Mouse (Mus musculus) heart, postnatal 0 days (tissue): ENCODE measurements around the gene A030014E15Rik. TPM values are rescaled to one million over a fixed set of nuclear protein-coding genes. Genes with fewer than 3 reads are reported as not detected.
"Not testable (repeated sequence)": the region's sequence is repeated elsewhere in the genome, so short reads cannot be mapped to it uniquely, and the experiment has no call there.

ENCODE experiments used
- ATAC-seq: fragments of 200-750 bp; cut with Nextera tagmentation; 2 replicates; pipeline ENCODE4 v1.8.0; 2017; ENCODE audit warnings: low read depth, moderate number of reproducible peaks, moderate library complexity; ENCODE audit not compliant: insufficient read depth
- DNase-seq: peaks from one replicate; pipeline ENCODE4 v3.0.0-alpha.2; 2016; ENCODE audit warnings: low spot score
- H3K27ac ChIP-seq: fragments of 300-500 bp; sonication (generic); 2 replicates; pipeline ENCODE4 v1.5.1; 2014; ENCODE audit warnings: low read depth, mild to moderate bottlenecking
- H3K27me3 ChIP-seq: fragments of 300-500 bp; sonication (generic); 2 replicates; pipeline ENCODE4 v1.6.1; 2014; ENCODE audit warnings: low read length, mixed read lengths; ENCODE audit not compliant: control insufficient read depth, insufficient read depth
- H3K36me3 ChIP-seq: fragments of 300-500 bp; sonication (generic); replicated peaks from 2 replicates; pipeline ENCODE4 v1.6.1; 2014; ENCODE audit warnings: low read length, mixed read lengths; ENCODE audit not compliant: control insufficient read depth, insufficient read depth
- H3K4me1 ChIP-seq: fragments of 300-500 bp; sonication (generic); 2 replicates; pipeline ENCODE4 v1.6.1; 2014; ENCODE audit warnings: antibody characterized with exemption; ENCODE audit not compliant: control insufficient read depth, insufficient read depth
- H3K4me2 ChIP-seq: fragments of 300-500 bp; sonication (generic); 2 replicates; pipeline ENCODE4 v1.6.1; 2014; ENCODE audit warnings: low read depth, mild to moderate bottlenecking, low read length, moderate library complexity
- H3K4me3 ChIP-seq: fragments of 300-500 bp; sonication (generic); 2 replicates; pipeline ENCODE4 v1.5.1; 2014; ENCODE audit warnings: low read depth, low read length
- H3K9ac ChIP-seq: fragments of 300-500 bp; sonication (generic); replicated peaks from 2 replicates; pipeline ENCODE4 v1.6.1; 2014; ENCODE audit warnings: low read depth, low read length, mixed read lengths
- H3K9me3 ChIP-seq: fragments of 300-500 bp; sonication (generic); replicated peaks from 2 replicates; pipeline ENCODE4 v1.6.1; 2016; ENCODE audit warnings: low read length; ENCODE audit not compliant: control insufficient read depth
- CTCF ChIP-seq: IDR thresholded peaks from 2 replicates; pipeline ENCODE4 v1.5.1; 2016; ENCODE audit warnings: antibody characterized with exemption, control low read depth, low read depth
- EP300 ChIP-seq: IDR thresholded peaks from 2 replicates; pipeline ENCODE4 v1.6.1; 2016; ENCODE audit warnings: antibody characterized with exemption, low read depth
- WGBS: fragments of 180-500 bp; shearing (Covaris S2); extraction: QIAGEN DNeasy Blood & Tissue Kit; methylation state at CpG from one replicate; pipeline ENCODE4 v1.1.7; 2014; 5-methylcytosine and 5-hydroxymethylcytosine counted together
- polyA plus RNA-seq: library from polyadenylated mRNA; unstranded; fragments of >200 nt; fragmentation: Nextera tagmentation; extraction: Ambion mirVana; gene quantifications from 2 replicates; pipeline ENCODE4 v1.2.1, GENCODE M21; 2015
- total RNA-seq: library from RNA; depleted of rRNA; stranded (reverse); fragments of >200 nt; gene quantifications from 2 replicates; pipeline ENCODE4 v1.2.3, GENCODE M21; 2014; ENCODE audit warnings: low replicate concordance

Gene A030014E15Rik
- total and polyA plus RNA-seq, 2 experiments from 2014 or later, result not detected

DNA sequence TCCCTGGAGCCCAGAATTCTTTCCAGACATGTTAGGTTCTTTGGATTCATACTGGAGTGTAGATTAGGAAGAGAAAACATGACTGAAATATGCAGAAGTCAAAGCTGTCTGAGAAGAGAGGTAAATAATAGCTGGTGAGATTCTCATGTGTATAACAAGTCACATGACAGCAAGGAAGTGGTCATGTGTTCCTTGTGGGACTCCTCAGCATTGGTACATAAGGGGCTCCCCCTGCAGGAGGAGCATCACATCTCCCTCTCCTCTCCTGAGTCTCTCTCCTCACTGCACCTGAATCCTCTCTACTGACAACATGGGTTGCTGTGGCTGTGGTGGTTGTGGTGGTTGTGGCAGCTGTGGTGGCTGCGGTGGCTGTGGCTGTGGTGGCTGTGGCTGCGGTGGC, 21.3 kb downstream of the A030014E15Rik start:
- WGBS, result 100% methylated on average over 2 of the region's 2 CpGs

DNA sequence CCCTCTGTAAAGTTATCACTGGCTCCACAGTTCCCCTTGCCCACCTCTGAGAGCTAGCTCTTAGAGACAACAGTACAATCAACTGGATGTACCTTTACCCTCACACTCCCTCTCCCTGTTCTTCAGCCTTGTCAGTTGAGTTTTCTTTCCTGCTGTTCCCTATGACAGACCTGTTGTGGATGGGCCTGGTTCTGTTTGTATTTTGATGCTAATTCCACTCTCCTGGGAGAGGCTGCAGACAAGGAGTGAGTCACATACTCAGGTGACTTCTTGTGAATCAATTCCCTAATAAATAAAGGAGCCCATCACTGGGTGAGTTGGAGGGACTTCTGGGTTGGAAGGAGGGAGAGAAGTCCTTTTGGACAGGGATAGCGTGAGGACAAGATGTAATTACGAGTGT, 23.9 kb downstream of the A030014E15Rik start:
- ATAC-seq (no peak), DNase-seq (no peak)
- Histone ChIP-seq H3K9me3 (no peaks in the 10 kb centered on the region), H3K9ac (no peak overlapping the region), H3K27ac (no peak overlapping the region), H3K4me3 (no peak overlapping the region), H3K4me2 (no peak overlapping the region), H3K27me3 (no peaks in the 10 kb centered on the region), H3K36me3 (no peaks in the 10 kb centered on the region), H3K4me1 (no peaks in the 10 kb centered on the region)
- no peak for TF ChIP-seq EP300
- TF ChIP-seq CTCF, result no peak
- WGBS, result 97% methylated on average over 2 of the region's 2 CpGs

More for the DNA sequence above, 21.3 kb downstream of the A030014E15Rik start:
- not testable (repeated sequence) for DNase-seq, H3K4me2 ChIP-seq, H3K36me3 ChIP-seq, H3K27ac ChIP-seq, H3K9ac ChIP-seq, ATAC-seq, H3K4me1 ChIP-seq, H3K27me3 ChIP-seq, H3K9me3 ChIP-seq, H3K4me3 ChIP-seq

DNA sequence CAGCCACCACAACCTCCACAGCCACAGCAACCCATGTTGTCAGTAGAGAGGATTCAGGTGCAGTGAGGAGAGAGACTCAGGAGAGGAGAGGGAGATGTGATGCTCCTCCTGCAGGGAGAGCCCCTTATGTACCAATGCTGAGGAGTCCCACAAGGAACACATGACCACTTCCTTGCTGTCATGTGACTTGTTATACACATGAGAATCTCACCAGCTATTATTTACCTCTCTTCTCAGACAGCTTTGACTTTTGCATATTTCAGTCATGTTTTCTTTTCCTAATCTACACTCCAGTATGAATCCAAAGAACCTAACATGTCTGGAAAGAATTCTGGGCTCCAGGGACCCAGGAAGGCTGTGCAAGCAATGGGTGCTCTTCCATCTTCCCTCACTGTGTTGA, 31.2 kb downstream of the A030014E15Rik start, which contains the start of gene Gm7544:
Gm7544 (minus strand) TSS at position 101 of the 400 bp plus-strand sequence.
- not testable (repeated sequence) for H3K4me1 ChIP-seq, H3K9ac ChIP-seq, H3K4me2 ChIP-seq, H3K36me3 ChIP-seq, H3K4me3 ChIP-seq, H3K27ac ChIP-seq, H3K9me3 ChIP-seq, DNase-seq, H3K27me3 ChIP-seq, ATAC-seq

DNA sequence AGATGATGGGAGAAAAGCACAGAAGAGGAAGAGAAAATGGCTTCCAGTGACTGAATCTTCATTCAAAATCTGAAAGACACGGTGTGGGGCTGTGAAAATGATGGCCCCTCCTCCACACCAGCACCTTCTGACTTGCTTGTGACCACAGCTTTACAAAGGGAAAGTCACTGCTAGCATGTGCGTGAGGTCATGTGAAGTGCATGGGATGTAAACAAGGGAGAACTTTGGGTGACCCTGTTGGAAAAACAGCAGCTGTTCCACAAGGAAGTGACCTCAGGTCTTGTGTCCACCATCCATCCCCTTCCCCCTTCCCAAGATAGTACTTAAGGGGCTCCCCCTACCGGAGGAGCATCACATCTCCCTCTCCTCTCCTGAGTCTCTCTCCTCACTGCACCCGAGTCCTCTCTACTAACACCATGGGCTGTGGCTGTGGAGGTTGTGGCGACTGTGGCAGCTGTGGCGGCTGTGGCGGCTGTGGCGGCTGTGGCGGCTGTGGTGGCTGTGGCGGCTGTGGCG, 35.2 kb downstream of the A030014E15Rik start, which contains the start of gene Gm47955:
Gm47955 (plus strand) TSS at position 417 of the 516 bp plus-strand sequence.
- no peak within 1 kb of the TSS for H3K4me2 ChIP-seq
- no peak within 1 kb of the TSS for H3K9ac ChIP-seq
- H3K4me1 ChIP-seq, result no peaks in the 10 kb centered on the region
- no peaks in the 10 kb centered on the region for H3K27me3 ChIP-seq
- DNase-seq, result no peak
- ATAC-seq, result no peak
- H3K4me3 ChIP-seq, result no peak within 1 kb of the TSS
- WGBS, result 77% methylated on average over 11 of the region's 11 CpGs
- no peaks in the 10 kb centered on the region for H3K9me3 ChIP-seq
- no peaks in the 10 kb centered on the region for H3K36me3 ChIP-seq
- H3K27ac ChIP-seq, result no peak within 1 kb of the TSS
- no peak for TF ChIP-seq EP300
- TF ChIP-seq CTCF, result no peak

DNA sequence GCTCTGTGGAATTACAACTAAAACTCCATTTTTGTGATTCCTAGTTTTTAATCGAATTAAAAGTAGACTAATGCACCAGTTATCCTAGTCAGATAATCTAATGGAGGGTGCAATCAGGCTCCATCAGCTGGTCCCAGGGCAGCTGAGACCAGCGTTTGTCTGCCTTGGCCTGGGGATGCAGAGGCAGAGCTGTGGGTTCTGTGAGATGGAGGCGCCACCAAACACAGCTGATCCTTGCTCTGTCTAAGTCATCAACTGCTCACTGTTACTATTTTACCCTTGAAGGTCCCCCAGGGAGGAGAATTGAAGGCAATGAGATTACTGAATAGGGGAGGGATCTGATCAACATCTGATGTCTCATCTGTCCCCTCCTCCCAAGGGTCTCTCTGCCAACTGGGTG, 41.7 kb downstream of the A030014E15Rik start:
- 65% methylated on average over 3 of the region's 3 CpGs for WGBS
- no peaks in the 10 kb centered on the region for H3K27me3 ChIP-seq
- H3K4me2 ChIP-seq, result no peak overlapping the region
- H3K36me3 ChIP-seq, result no peaks in the 10 kb centered on the region
- H3K9me3 ChIP-seq, result no peaks in the 10 kb centered on the region
- TF ChIP-seq CTCF, result no peak
- no peak for TF ChIP-seq EP300
- no peak for DNase-seq
- no peak for ATAC-seq
- H3K4me3 ChIP-seq, result no peak overlapping the region
- 0 out of 2 replicates have a peak, but pooled peaks cover 5% of the 10 kb centered on the region for H3K4me1 ChIP-seq
- no peak overlapping the region for H3K9ac ChIP-seq
- no peak overlapping the region for H3K27ac ChIP-seq

DNA sequence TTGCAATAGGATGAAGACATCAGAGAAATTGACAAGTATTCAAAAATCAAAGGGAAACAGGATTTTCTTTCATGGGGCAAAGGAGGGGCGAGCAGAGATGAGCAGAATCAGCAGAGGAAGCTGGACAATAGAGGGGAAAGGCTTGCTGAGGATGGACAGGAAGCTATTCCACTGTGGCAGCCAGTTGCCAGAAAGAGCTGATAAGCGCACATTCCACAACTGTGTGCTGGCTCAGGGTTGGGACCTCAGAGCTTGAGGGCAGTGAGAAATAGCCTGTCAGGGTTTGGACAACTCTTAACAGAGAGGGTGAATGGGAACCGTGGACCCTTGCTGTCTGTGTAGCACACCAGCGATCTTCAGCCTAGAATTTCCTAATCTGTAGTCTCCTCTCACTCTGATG, 47.3 kb downstream of the A030014E15Rik start:
- TF ChIP-seq CTCF (no peak), EP300 (no peak)
- H3K4me1 ChIP-seq, result peaks cover 16% of the 10 kb centered on the region; the same call in 1 of the 2 replicates
- peak overlapping the region; percentile 50 for H3K27ac ChIP-seq
- H3K4me3 ChIP-seq, result no peak overlapping the region
- H3K36me3 ChIP-seq, result no peaks in the 10 kb centered on the region
- DNase-seq (peak; percentile 82), ATAC-seq (peak; percentile 90)
- H3K9ac ChIP-seq, result 0 out of 2 replicates have a peak overlapping the region, but pooled peaks have one; percentile 25
- H3K27me3 ChIP-seq, result no peaks in the 10 kb centered on the region
- H3K4me2 ChIP-seq, result 0 out of 2 replicates have a peak overlapping the region, but pooled peaks have one; percentile 34
- H3K9me3 ChIP-seq, result no peaks in the 10 kb centered on the region
- whole genome bisulfite sequencing, result 5% methylated on average over 4 of the region's 4 CpGs
